Mouse (Mus musculus): Measurements from ENCODE around the gene 1700129C05Rik. TPM values are rescaled to one million over a fixed set of nuclear protein-coding genes. Genes with fewer than 3 reads are reported as not detected.

1700129C05Rik gene
- not detected for total RNA-seq (2021)

GRCm38 (mm10) chr14:59142793-59143192 is at the start of gene 1700129C05Rik:
Gene 1700129C05Rik, minus strand, starts transcription at chr14:59142893.
- intact Hi-C loops (cut with DNase I), result no loop called here
- DNase-seq (ENCODE audit: low spot score in 2 of 2), result no peak

- DNase-seq (ENCODE audit: low spot score in 2 of 2), result no peak
- intact Hi-C loops (cut with DNase I), result no loop called here
Observed at GRCm38 (mm10) chr14:59186121-59186520, 43.4 kb upstream of the 1700129C05Rik start.

- intact Hi-C loops (cut with DNase I), result no loop called here
- no peak for DNase-seq (ENCODE audit: low spot score in 2 of 2)
Observed at GRCm38 (mm10) chr14:59185514-59185913, 42.8 kb upstream of the 1700129C05Rik start.

- DNase-seq (ENCODE audit: low spot score in 2 of 2), result no peak
- intact Hi-C loops (cut with DNase I), result no loop called here
Observed at GRCm38 (mm10) chr14:59182732-59183131, 40.0 kb upstream of the 1700129C05Rik start.

- DNase-seq (ENCODE audit: low spot score in 2 of 2), result no peak
- intact Hi-C loops (cut with DNase I), result no loop called here
Observed at GRCm38 (mm10) chr14:59178649-59179048, 36.0 kb upstream of the 1700129C05Rik start, which contains the start of gene Gm5142. Gene Gm5142, minus strand, starts transcription at chr14:59178749.

- intact Hi-C loops (cut with DNase I), result loop anchor here (10.0 kb wide), 2 partner anchors 398 to 438 kb away; partner anchors contain the start of gene Cdadc1
- DNase-seq (ENCODE audit: low spot score in 2 of 2), result no peak
Observed at GRCm38 (mm10) chr14:59157016-59157698, 14.5 kb upstream of the 1700129C05Rik start.

GRCm38 (mm10) chr14:59155589-59155988 is 12.9 kb upstream of the 1700129C05Rik start:
- intact Hi-C loops (cut with DNase I), result loop anchor here (10.0 kb wide), 2 partner anchors 399 to 439 kb away; partner anchors contain the start of gene Cdadc1
- DNase-seq (ENCODE audit: low spot score in 2 of 2), result no peak

GRCm38 (mm10) chr14:59114281-59114680 is 28.4 kb downstream of the 1700129C05Rik start:
- DNase-seq (ENCODE audit: low spot score in 2 of 2), result no peak
- intact Hi-C loops (cut with DNase I), result loop anchor here (2.0 to 10.0 kb wide), 2 partner anchors 1179 to 1433 kb away; no protein-coding TSS in a partner anchor

GRCm38 (mm10) chr14:59104006-59104605 is 38.6 kb downstream of the 1700129C05Rik start:
- no peak for DNase-seq (ENCODE audit: low spot score in 2 of 2)
- intact Hi-C loops (cut with DNase I), result no loop called here

- intact Hi-C loops (cut with DNase I), result no loop called here
- DNase-seq (ENCODE audit: low spot score in 2 of 2), result no peak
Observed at GRCm38 (mm10) chr14:59093601-59094000, 49.1 kb downstream of the 1700129C05Rik start.

GRCm38 (mm10) chr14:59084396-59084795 is 58.3 kb downstream of the 1700129C05Rik start:
- DNase-seq (ENCODE audit: low spot score in 2 of 2), result peak; percentile 21 to 23
- intact Hi-C loops (cut with DNase I), result loop anchor here (5.0 kb wide), 1 partner anchor 1052 kb away; no protein-coding TSS in a partner anchor

Other genes starting within 250 kb of the 1700129C05Rik start
- gene Gm5142, start 35.9 kb upstream of the 1700129C05Rik start, total RNA-seq (2021), result not detected
- 10 to 100 TPM; 29.2 to 29.3 TPM for gene Rcbtb1, start 58.3 kb upstream of the 1700129C05Rik start, total RNA-seq (2021)
- not detected for gene Gm6904, start 117.3 kb upstream of the 1700129C05Rik start, total RNA-seq (2021)
- not detected for gene Phf11a, start 154.6 kb upstream of the 1700129C05Rik start, total RNA-seq (2021)
- under 1 TPM in 1 of 2 experiments, not detected in 1; 0.39 TPM for gene Phf11b, start 198.5 kb upstream of the 1700129C05Rik start, total RNA-seq (2021)
- under 1 TPM; 0.25 to 0.59 TPM for gene Phf11d, start 222.6 kb upstream of the 1700129C05Rik start, total RNA-seq (2021)

All from left cerebral cortex, postnatal 36 days (tissue).